Mouse (Mus musculus): Measurements from ENCODE around the gene Grin2a. TPM values are rescaled to one million over a fixed set of nuclear protein-coding genes. Genes with fewer than 3 reads are reported as not detected.

The Grin2a gene
- polyA plus RNA-seq, 1 experiment from 2014 or later = 0.72 TPM

DNA sequence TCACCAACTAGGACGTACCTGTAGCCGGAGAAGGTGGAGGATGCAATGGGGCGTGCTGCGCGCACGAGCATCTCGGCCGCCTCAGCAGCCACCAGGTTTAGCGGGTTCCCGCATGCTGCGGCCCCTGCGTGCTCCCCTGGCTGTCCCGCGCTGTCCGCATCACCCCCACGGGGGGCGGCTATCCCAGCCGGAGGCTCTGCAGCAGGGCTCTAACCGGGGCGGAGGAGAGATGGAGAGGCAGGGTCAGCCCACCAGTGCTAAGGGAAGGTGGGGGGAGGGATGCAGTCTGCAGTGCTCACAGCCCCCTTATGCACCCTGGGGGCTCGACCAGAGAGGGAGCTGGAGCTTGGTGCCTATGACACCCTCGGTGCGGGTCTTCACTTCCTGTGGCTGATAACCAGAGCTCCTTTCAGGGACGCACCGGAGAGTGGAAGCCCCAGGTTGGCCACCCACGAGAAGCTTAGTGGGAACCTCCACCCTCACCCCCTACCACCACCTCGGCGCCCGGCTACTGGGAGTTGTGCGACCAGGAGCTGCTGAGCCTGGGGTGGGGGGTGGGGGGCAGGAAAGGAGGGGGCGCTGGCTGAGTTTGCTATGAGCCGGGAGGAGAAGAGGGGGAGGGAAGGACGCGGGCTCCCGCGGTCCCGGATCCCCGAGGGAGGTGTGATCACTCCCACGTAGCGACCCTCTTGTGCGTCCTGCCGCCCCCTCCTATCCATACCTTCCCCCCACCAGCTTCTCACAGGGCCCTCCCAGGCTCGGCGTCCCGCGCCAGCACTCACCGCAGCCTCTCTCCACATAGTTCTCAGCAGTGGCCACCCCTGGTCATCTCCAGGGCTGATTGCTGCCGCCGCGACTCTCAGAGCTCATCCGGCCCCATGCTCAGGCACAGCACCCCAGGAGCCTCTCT lies 1.1 kb downstream of the Grin2a start:
- peak; percentile 66 for DNase-seq (ENCODE audit: low spot score)
- Histone ChIP-seq H3K9me3 (no peaks in the 10 kb centered on the region), H3K4me3 (peak overlapping the region; percentile 62), H3K27me3 (ENCODE audit: insufficient read depth, poor library complexity, severe bottlenecking) (peaks cover 73% of the 10 kb centered on the region), H3K4me1 (peaks cover 39% of the 10 kb centered on the region), H3K36me3 (no peaks in the 10 kb centered on the region), H3K27ac (0 out of 2 replicates have a peak overlapping the region, but pooled peaks have one; percentile 29)
- WGBS = 1% methylated on average over 41 of the region's 51 CpGs

DNA sequence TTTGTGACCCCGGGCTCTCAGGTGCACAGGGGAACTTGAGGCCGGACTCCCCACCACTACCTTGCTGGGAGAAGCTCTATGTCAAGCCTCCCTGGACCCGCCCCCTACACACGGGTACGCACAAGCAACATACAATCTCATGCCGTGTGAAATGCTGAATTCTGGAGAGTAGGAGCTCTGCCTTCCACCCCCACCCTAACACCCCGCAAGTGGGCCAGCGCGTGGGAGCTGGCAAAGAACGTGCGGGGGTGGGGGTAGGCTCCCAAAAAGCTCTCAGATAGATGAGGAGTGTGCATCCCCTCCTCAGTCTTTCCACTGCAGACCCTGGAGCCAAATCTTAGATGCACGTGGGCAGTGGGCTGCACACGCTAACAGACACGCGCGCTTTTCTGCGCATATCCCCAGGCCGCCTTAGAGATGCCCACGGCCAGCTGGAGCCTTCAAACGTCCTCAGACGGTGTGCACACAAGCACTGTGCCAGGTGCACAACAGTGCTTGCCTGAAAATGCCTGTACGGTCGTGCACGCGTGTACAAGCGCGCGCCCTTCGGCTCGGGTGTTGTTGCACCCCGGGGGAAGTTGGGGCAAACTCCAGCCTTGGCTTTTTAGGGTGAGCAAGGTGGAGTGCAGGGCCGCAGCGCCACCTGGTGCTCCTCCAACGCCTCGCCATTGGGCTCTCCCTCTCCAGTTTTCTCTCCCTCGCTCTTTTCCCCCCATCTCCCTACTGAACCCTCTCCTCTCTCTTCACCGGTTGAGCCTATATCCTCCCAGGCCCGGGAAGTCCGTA lies 1.9 kb downstream of the Grin2a start:
- peak; percentile 82 for DNase-seq (ENCODE audit: low spot score)
- H3K27ac ChIP-seq = no peak overlapping the region
- no peaks in the 10 kb centered on the region for H3K36me3 ChIP-seq
- peak overlapping the region; percentile 62 for H3K4me3 ChIP-seq
- H3K4me1 ChIP-seq = peaks cover 39% of the 10 kb centered on the region
- no peaks in the 10 kb centered on the region for H3K9me3 ChIP-seq
- 1% methylated on average over 39 of the region's 39 CpGs for WGBS
- H3K27me3 ChIP-seq (ENCODE audit: insufficient read depth, poor library complexity, severe bottlenecking) = peaks cover 73% of the 10 kb centered on the region

DNA sequence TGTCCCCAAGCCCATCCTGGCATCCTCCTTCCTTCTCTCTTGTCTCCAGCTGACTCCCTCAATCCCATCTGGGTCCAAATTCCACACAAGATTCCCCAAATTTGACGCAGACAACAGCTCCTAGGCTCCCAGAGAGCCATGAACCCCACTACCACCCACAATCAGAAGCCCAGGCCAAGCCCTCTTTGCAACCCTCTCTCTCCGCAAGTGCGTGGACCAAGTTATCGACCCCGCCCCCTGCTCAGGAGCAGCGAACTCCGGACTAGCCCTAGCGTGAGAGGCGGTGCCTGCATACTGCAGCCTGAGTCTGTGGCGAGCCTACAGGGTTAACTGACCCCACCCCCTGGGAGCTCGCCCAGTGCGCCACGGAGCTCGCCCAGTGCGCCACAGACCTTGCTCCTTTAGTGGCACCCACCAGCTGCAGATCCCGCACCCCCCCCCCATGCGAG lies 2.6 kb downstream of the Grin2a start:
- H3K9me3 ChIP-seq = no peaks in the 10 kb centered on the region
- peak overlapping the region; percentile 62 for H3K4me3 ChIP-seq
- H3K27ac ChIP-seq = no peak overlapping the region
- no peaks in the 10 kb centered on the region for H3K36me3 ChIP-seq
- peaks cover 73% of the 10 kb centered on the region for H3K27me3 ChIP-seq (ENCODE audit: insufficient read depth, poor library complexity, severe bottlenecking)
- under 1% methylated on average over 17 of the region's 17 CpGs for WGBS
- DNase-seq (ENCODE audit: low spot score) = peak; percentile 73
- peaks cover 39% of the 10 kb centered on the region for H3K4me1 ChIP-seq

DNA sequence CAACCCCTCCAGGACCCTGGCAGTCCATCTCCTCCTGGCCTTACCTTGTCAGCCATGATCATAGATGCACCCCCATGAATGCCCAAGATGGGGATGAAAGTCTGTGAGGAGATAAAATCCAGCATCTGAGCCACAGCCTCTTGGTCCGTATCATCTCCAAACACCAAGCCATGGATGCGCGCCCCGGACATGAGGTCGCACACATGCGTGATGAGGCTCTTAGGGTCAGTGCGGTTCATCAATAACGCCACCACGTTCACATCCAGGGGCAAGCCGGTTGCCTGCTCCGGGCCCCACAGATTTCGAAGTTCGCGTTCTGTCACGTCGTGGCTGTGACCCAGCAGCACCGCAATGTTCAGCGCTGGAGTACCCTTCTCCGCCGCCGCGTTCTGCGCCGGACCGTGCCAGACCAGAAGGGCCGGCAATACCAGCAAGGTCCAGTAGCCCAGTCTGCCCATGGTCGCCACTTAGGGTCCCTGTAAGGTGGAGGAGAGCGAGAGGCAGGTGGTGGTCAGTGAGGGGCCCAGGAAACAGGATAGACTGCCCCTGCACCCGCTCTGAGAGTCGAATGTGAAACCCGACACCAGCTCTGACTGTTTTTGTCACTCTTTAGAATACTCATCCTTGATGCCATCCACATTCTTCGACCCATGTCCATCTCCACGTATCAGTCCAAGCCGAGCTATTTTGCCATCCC lies 3.1 kb downstream of the Grin2a start:
- peak; percentile 70 for DNase-seq (ENCODE audit: low spot score)
- H3K4me1 ChIP-seq = peaks cover 39% of the 10 kb centered on the region
- peaks cover 73% of the 10 kb centered on the region for H3K27me3 ChIP-seq (ENCODE audit: insufficient read depth, poor library complexity, severe bottlenecking)
- H3K36me3 ChIP-seq = no peaks in the 10 kb centered on the region
- no peak overlapping the region for H3K27ac ChIP-seq
- H3K4me3 ChIP-seq = peak overlapping the region; percentile 62
- H3K9me3 ChIP-seq = no peaks in the 10 kb centered on the region
- 15% methylated on average over 34 of the region's 34 CpGs for WGBS

DNA sequence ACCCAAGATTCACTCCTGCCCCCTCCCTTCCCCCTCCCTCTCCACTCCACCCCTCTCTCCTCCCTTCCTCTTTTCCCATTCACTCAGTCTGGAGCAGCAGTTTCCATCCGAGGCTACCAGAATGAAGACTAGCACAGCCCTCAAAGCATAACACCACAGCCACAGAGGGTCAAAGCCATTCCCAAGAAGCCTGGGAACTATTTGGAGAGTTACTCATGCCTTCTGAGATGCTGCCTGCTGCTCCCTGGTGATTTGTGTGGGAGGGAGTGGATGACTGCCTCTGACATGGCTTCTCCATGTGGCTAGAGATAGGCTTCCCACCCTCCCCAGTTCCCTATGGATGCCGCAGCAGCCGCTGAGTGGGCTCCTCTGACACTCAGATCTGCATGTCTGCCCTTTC lies 10.3 kb downstream of the Grin2a start:
- DNase-seq (ENCODE audit: low spot score) = no peak
- H3K9me3 ChIP-seq = no peaks in the 10 kb centered on the region
- no peak overlapping the region for H3K27ac ChIP-seq
- WGBS = 51% methylated on average over 3 of the region's 3 CpGs
- no peak overlapping the region for H3K4me3 ChIP-seq
- no peaks in the 10 kb centered on the region for H3K4me1 ChIP-seq
- H3K27me3 ChIP-seq (ENCODE audit: insufficient read depth, poor library complexity, severe bottlenecking) = peaks cover 3% of the 10 kb centered on the region; the same call in 1 of the 2 replicates
- no peaks in the 10 kb centered on the region for H3K36me3 ChIP-seq

DNA sequence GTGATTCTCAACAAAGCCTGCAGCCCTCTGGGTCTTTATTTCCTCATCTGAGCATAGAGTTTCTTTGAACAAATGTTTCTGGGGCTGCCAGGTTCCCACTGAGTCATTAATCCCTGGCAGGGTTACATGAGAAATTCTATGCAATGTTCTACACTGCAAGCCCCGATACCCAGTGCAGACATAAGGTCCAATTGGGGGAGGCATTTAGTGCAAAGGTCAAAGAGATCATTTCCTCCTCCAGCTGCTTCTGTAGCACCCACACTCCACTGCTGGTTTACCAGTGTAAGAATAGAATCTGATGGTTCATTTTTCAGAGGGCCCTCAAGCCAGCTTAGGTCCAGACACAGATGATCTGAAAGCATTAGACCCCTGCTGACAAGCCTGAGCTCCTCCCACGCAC lies 14.7 kb downstream of the Grin2a start:
- Histone ChIP-seq H3K4me1 (no peaks in the 10 kb centered on the region), H3K4me3 (no peak overlapping the region), H3K27me3 (ENCODE audit: insufficient read depth, poor library complexity, severe bottlenecking) (no peaks in the 10 kb centered on the region), H3K9me3 (no peaks in the 10 kb centered on the region), H3K27ac (no peak overlapping the region), H3K36me3 (no peaks in the 10 kb centered on the region)
- DNase-seq (ENCODE audit: low spot score) = no peak
- 67% methylated on average over 2 of the region's 2 CpGs for WGBS

DNA sequence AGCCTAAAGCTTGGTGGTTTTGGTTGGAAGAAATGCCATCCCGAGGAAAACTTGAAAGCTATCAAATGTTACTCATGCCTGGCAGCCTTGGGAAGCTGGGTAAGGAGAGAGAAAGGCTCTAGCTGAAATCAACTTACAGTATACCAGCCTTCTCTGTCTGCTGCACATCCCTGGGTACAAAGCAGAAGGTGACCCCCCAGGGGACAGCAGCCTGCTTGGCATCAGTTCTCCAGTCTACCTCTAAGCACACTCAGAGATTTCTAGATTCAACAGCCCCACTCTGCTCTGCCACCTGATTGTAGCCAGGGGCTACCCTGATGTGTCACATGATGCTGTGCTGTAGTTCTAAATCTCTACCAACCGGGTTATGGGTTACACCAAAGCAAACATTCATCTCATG lies 17.2 kb downstream of the Grin2a start:
- Histone ChIP-seq H3K9me3 (no peaks in the 10 kb centered on the region), H3K4me3 (no peak overlapping the region), H3K27me3 (ENCODE audit: insufficient read depth, poor library complexity, severe bottlenecking) (no peaks in the 10 kb centered on the region), H3K4me1 (no peaks in the 10 kb centered on the region), H3K27ac (no peak overlapping the region), H3K36me3 (no peaks in the 10 kb centered on the region)
- DNase-seq (ENCODE audit: low spot score) = no peak
- 77% methylated on average over 2 of the region's 2 CpGs for WGBS

DNA sequence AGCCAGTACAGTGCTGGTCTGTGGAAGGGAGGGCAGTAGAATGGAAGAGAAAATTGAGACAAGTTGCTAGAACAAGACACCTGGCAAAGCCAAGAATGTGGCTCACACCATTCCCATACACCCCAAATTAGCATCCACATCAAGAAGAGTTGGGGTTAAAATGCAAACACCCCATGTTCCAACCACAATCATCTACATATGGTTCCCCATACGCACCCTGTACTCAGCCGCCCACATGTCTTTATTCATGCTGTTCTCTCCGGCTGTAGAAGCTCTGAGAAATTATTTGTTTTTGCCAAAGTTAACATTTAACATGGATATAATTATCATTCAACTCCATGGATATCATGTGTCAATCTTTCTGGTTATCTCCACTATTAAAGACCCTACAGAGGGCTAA lies 22.7 kb downstream of the Grin2a start:
- H3K4me1 ChIP-seq = no peaks in the 10 kb centered on the region
- H3K4me3 ChIP-seq = no peak overlapping the region
- no peaks in the 10 kb centered on the region for H3K27me3 ChIP-seq (ENCODE audit: insufficient read depth, poor library complexity, severe bottlenecking)
- H3K36me3 ChIP-seq = no peaks in the 10 kb centered on the region
- DNase-seq (ENCODE audit: low spot score) = no peak
- H3K27ac ChIP-seq = no peak overlapping the region
- WGBS = 93% methylated on average over 3 of the region's 3 CpGs
- H3K9me3 ChIP-seq = no peaks in the 10 kb centered on the region

DNA sequence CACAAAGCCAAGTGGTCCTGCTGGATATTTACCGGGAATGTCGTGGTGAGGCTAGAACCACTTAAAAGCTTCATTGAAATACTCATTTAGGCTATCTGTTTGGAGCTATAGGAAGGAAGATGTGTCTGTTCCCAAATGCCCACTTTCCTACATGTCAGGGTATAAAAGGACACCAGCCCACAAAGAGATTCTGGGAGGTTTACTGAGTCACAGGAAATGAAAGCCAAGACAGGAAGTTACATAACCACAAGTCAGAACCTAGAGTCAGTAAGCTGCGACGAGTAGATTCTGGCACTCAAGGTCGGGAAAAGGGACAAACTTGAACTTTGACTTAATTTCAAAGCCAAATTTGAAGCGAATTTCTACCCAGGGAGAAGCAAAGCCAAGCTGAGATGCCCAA lies 30.9 kb downstream of the Grin2a start:
- 68% methylated on average over 6 of the region's 6 CpGs for WGBS
- Histone ChIP-seq H3K27ac (no peak overlapping the region), H3K4me3 (no peak overlapping the region), H3K36me3 (no peaks in the 10 kb centered on the region), H3K4me1 (no peaks in the 10 kb centered on the region), H3K27me3 (ENCODE audit: insufficient read depth, poor library complexity, severe bottlenecking) (no peaks in the 10 kb centered on the region), H3K9me3 (no peaks in the 10 kb centered on the region)
- DNase-seq (ENCODE audit: low spot score) = no peak

DNA sequence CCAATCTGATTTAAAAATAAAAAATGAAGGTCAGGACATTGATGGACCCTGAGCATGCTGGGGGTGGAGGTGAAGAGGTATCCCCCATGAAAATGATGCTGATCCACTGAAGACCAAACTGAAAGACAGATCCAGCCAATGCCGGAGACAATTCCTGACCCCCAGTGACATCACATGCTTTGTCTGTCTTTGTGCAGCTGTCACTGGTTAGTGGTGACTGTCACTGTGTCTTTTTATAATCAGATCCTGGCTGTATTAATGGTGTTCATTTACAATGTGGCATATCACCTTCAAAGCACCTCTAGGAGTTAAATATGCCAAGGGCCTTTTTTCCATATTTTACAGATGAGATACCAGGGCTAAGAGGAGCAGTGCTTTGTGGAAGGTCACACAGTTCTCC lies 32.9 kb downstream of the Grin2a start:
- Histone ChIP-seq H3K9me3 (no peaks in the 10 kb centered on the region), H3K27me3 (ENCODE audit: insufficient read depth, poor library complexity, severe bottlenecking) (no peaks in the 10 kb centered on the region), H3K27ac (no peak overlapping the region), H3K4me1 (no peaks in the 10 kb centered on the region), H3K4me3 (no peak overlapping the region), H3K36me3 (no peaks in the 10 kb centered on the region)
- no peak for DNase-seq (ENCODE audit: low spot score)
- 84% methylated on average over 1 of the region's 1 CpGs for WGBS

DNA sequence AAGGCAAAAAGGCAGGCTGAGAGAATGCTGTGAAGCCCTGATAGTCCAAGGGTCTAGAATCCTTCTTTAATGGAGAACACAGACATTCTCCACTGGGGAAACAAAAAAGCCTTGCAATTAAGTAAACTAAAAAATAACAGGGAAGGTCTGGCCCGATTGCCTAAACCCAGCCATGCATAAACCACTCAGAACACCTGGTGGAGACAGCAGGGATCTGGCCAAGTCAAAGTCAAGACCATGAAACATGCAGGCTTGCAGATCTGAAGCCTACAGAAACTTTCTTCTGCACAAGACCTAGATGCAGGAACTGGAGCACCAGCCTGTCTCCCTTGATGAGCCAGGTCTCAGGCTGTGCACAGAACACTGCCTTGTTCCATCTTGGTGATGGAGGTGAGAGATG lies 36.0 kb downstream of the Grin2a start:
- Histone ChIP-seq H3K36me3 (no peaks in the 10 kb centered on the region), H3K4me3 (no peak overlapping the region), H3K9me3 (no peaks in the 10 kb centered on the region), H3K4me1 (no peaks in the 10 kb centered on the region), H3K27me3 (ENCODE audit: insufficient read depth, poor library complexity, severe bottlenecking) (no peaks in the 10 kb centered on the region), H3K27ac (no peak overlapping the region)
- no peak for DNase-seq (ENCODE audit: low spot score)
- 60% methylated on average over 1 of the region's 1 CpGs for WGBS

DNA sequence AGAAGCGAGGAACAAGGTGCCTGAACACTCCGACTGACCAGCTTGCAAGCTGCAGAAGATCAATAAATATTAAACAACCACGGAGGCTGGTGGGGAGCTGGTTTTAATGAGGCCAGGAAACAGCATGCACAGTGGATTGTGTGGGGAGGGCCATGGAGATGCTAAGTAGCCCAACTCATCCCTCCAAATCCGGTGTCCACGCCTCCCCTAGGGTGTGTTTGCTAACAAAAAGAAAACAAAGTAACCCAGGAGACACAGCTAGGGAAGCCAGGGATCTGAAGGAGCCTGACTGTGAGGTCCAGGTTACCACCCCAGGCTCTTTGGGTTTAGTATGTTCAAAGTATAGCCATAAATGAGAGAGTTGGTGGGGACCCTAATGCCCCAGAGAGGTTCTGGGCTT lies 41.1 kb downstream of the Grin2a start:
- DNase-seq (ENCODE audit: low spot score) = peak; percentile 17
- no peaks in the 10 kb centered on the region for H3K27me3 ChIP-seq (ENCODE audit: insufficient read depth, poor library complexity, severe bottlenecking)
- H3K4me1 ChIP-seq = no peaks in the 10 kb centered on the region
- no peaks in the 10 kb centered on the region for H3K36me3 ChIP-seq
- no peak overlapping the region for H3K27ac ChIP-seq
- H3K9me3 ChIP-seq = no peaks in the 10 kb centered on the region
- no peak overlapping the region for H3K4me3 ChIP-seq
- WGBS = 51% methylated on average over 5 of the region's 5 CpGs

All from heart, embryonic 10.5 days (tissue).